Mouse (Mus musculus): ENCODE data around the gene Styxl1.

The Styxl1 gene

GRCm38 (mm10) chr5:135702190-135702589 lies 76.0 kb downstream of the Styxl1 start:
- DNase-seq (ENCODE audit: extremely low spot score): no peak

- no peak for DNase-seq (ENCODE audit: extremely low spot score)
Measured at GRCm38 (mm10) chr5:135701601-135702000, 76.6 kb downstream of the Styxl1 start.

- DNase-seq (ENCODE audit: extremely low spot score): no peak
Measured at GRCm38 (mm10) chr5:135697711-135698111, 80.5 kb downstream of the Styxl1 start.
